Mouse (Mus musculus) spleen, postnatal 0 days (tissue): ENCODE measurements around the gene Grpel1. TPM values are rescaled to one million over a fixed set of nuclear protein-coding genes. Genes with fewer than 3 reads are reported as not detected.

ENCODE experiments used
- polyA plus RNA-seq: library from polyadenylated mRNA; unstranded; fragments of >200 nt; fragmentation: Nextera tagmentation; extraction: Ambion mirVana; gene quantifications from 2 replicates; pipeline ENCODE4 v1.2.1, GENCODE M21; 2015

Gene Grpel1
- 30.1 and 30.6 TPM in 2 replicates for polyA plus RNA-seq

GRCm38 (mm10) chr5:36464709-36465661, at the start of gene Grpel1:
TSS of gene Grpel1 (plus strand) at chr5:36464998.

DNA sequence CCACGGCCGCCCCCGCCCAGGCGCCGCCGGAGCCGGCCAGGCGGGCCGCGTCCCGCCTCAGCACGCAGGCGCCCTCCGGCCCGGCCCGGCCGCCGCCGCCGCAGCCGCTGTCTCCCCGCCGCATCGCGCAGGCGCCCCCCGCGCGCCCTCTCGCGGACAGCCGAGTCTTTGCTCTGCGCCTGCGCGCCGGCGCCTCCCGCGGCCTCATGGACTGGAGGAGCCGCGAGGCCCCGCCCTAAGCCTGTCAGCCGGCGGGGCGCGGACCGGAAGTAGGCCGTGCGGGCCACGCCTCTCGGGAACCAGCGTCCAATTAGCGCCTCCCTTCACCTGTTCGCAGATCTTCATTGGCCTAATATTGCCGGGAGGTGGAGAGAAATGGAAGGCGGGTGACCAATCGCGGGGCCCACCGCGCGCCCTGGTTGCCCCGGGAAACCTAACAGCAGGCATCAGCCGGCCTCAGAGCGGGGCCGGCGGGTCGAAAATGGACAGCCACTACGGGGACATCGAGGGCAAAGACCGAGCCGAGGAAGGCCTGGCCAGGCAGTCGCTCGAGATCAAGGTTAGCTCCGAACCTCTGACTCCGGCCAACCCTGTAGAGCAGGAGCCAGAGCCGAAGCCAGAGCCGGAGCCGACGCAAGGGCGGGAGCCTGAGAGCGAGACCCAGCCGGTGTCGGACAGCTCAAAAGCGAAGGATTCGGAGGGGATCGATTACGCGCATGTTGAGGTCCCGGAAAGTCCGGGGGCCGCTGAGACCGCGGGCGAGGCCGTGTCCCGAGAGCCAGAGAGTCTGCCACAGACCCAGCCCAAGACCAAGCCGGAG, 19.6 kb downstream of the Grpel1 start, which contains the start of the genes Tada2b and Ccdc96:
Tada2b (minus strand) TSS at position 115 of the 820 bp plus-strand sequence.
Ccdc96 (plus strand) TSS at position 418 of the 820 bp plus-strand sequence.

Other genes starting within 250 kb of the Grpel1 start
- 0.87 and 1.1 TPM in 2 replicates for gene Sorcs2, start 66.9 kb upstream of the Grpel1 start, polyA plus RNA-seq
- gene Tada2b, start 19.3 kb downstream of the Grpel1 start, polyA plus RNA-seq, result 1.6 and 1.7 TPM in 2 replicates
- gene Ccdc96, start 19.6 kb downstream of the Grpel1 start, polyA plus RNA-seq, result 0.11 and 0.12 TPM in 2 replicates
- 12.5 and 14.9 TPM in 2 replicates for gene Tbc1d14, start 128.3 kb downstream of the Grpel1 start, polyA plus RNA-seq
- 24.1 and 26.3 TPM in 2 replicates for gene D5Ertd579e, start 231.0 kb downstream of the Grpel1 start, polyA plus RNA-seq